Mouse (Mus musculus): ENCODE data around the gene Sufu. TPM values are rescaled to one million over a fixed set of nuclear protein-coding genes. Genes with fewer than 3 reads are reported as not detected.

The Sufu gene
- polyA plus RNA-seq, 1 experiment from 2014 or later: 50.2 TPM

DNA sequence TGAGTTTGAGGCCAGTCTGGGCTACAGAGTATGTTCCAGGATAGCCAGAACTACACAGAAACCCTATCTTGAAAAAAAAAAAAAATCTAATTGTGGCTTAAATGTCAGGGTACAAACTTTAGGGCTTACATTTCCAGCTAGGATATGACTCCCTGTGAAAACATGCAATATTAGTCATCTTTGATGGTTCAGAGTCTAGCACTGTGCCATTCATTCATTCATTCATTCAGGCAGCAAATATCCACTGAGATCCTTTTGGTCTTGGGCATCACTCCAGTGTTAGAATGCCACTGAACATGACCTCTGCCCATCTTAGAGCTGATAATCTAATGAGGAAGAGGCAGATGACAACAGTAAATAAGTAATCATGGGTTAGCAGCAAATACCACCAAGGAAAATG is 125.0 kb downstream of the Sufu start:
- Histone ChIP-seq H3K36me3 (peaks cover 6% of the 10 kb centered on the region), H3K4me1 (peaks cover 89% of the 10 kb centered on the region)

DNA sequence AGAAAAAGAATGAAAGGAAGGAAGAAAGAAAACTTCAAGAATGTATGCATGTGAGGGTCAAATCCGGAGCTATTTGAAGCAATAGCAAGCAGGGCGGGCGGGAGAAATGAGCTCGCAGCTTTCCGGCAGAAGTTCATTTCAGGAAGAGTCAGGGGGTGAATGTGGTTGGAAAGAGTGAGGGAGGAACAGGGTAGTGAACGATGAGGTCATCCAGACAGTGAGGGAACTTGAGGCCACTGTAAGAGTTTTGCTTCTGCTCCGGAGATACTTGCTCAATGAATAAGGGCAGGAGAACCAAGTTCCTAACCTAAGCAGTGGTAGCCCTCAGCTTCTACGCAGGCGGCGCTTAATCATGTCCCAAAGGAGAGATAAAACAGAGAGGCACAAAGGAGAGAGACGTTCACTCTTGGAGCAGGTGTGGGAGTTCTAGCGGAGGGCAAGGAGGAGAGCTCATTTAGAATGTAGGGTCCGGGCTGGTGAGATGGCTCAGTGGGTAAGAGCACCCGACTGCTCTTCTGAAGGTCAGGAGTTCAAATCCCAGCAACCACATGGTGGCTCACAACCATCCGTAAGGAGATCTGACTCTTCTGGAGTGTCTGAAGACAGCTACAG is 125.8 kb downstream of the Sufu start:
- Histone ChIP-seq H3K4me1 (peaks cover 89% of the 10 kb centered on the region), H3K27ac (replicated peaks) (peak overlapping the region; percentile 95), H3K9me3 (replicated peaks) (no peaks in the 10 kb centered on the region), H3K27me3 (ENCODE audit: low read depth, poor library complexity, severe bottlenecking) (no peaks in the 10 kb centered on the region), H3K4me3 (no peak overlapping the region), H3K36me3 (no peaks in the 10 kb centered on the region)
- no peak for DNase-seq (ENCODE audit: low spot score)
- WGBS: 51% methylated on average over 15 of the region's 15 CpGs

More for the DNA sequence above, 125.0 kb downstream of the Sufu start:
- Histone ChIP-seq H3K4me3 (no peak overlapping the region), H3K27ac (replicated peaks) (0 out of 2 replicates have a peak overlapping the region, but pooled peaks have one; percentile 95), H3K9me3 (replicated peaks) (no peaks in the 10 kb centered on the region), H3K27me3 (ENCODE audit: low read depth, poor library complexity, severe bottlenecking) (no peaks in the 10 kb centered on the region)
- DNase-seq (ENCODE audit: low spot score): no peak

DNA sequence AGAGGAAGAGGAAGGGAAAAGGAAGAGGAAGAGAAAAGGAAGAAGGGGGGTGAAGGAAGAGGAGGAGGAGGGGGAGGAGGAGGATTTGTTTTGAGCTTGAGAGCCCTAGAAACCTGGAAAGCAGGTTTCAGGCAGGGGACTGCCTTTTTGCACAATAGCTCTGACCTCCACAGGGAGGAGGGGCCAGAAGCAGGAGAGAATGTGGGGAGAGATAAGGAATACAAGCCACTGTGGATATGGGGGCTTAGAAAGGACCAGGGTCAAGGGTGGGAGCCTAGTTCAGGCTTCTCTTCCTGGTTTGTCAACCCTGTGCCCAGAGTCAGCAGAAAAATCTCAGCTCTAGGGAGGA is 126.4 kb downstream of the Sufu start:
- no peaks in the 10 kb centered on the region for H3K36me3 ChIP-seq
- no peaks in the 10 kb centered on the region for H3K9me3 ChIP-seq (replicated peaks)
- no peaks in the 10 kb centered on the region for H3K27me3 ChIP-seq (ENCODE audit: low read depth, poor library complexity, severe bottlenecking)
- peak overlapping the region; percentile 47 for H3K4me3 ChIP-seq
- peaks cover 89% of the 10 kb centered on the region for H3K4me1 ChIP-seq
- peak overlapping the region; percentile 95 for H3K27ac ChIP-seq (replicated peaks)
- no peak for DNase-seq (ENCODE audit: low spot score)

DNA sequence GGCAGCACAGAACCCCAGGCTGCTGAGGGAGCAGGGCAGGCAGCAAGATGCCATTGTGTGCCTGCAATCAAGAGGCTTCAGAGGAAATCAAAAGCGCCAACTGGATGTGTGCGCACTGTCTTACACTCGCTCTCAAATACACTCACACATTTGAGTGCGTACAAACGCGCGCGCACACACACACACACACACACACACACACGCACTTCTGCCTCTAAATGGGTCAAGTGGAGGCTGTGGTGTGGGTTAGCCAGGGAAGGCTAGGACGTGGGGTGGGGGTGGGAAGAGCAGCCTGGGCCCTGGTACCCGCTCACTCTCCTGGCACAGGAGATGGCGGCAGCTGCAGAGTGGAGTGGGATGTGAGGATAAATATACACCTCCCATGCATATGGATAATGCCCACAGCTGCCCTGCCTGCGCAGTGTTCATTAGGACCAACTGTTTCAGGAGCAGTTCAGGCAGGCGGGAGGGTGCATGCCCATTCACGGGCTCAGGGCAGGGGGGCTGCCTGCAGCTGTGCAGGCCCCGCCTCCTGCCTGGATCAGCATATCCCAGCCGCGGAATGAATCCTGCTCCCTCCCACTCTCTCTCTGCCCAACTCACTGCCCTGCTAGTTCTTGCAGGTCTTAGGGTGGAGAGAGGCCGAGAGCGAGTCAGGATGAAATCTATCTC is 126.9 kb downstream of the Sufu start:
- 2% methylated on average over 20 of the region's 20 CpGs for WGBS
- Histone ChIP-seq H3K4me1 (peaks cover 89% of the 10 kb centered on the region), H3K4me3 (peak overlapping the region; percentile 47), H3K36me3 (no peaks in the 10 kb centered on the region), H3K27me3 (ENCODE audit: low read depth, poor library complexity, severe bottlenecking) (no peaks in the 10 kb centered on the region), H3K27ac (replicated peaks) (peak overlapping the region; percentile 95), H3K9me3 (replicated peaks) (no peaks in the 10 kb centered on the region)
- DNase-seq (ENCODE audit: low spot score): peak; percentile 79

DNA sequence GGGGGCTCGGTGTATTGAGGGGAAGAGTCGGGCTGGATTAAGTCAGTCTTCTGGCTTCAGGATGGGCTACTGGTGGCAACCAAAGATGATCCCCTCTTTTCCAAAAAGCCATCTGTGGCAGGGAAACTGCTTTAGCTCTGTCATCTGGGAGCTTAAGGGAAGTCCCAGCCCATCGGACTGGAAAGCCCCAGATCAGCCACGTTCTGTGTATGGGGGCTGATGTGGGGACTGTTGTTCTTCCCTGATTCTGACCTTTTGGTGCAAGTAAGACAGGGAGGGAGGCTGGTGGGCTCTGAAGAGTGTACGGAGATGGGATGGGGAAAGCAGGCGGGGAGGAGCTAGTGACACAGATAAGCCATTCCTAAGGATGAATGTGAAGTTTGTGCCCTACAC is 127.5 kb downstream of the Sufu start:
- no peaks in the 10 kb centered on the region for H3K27me3 ChIP-seq (ENCODE audit: low read depth, poor library complexity, severe bottlenecking)
- peak overlapping the region; percentile 47 for H3K4me3 ChIP-seq
- H3K36me3 ChIP-seq: no peaks in the 10 kb centered on the region
- DNase-seq (ENCODE audit: low spot score): no peak
- no peaks in the 10 kb centered on the region for H3K9me3 ChIP-seq (replicated peaks)
- H3K27ac ChIP-seq (replicated peaks): peak overlapping the region; percentile 95
- H3K4me1 ChIP-seq: peaks cover 89% of the 10 kb centered on the region
- WGBS: 5% methylated on average over 6 of the region's 6 CpGs

DNA sequence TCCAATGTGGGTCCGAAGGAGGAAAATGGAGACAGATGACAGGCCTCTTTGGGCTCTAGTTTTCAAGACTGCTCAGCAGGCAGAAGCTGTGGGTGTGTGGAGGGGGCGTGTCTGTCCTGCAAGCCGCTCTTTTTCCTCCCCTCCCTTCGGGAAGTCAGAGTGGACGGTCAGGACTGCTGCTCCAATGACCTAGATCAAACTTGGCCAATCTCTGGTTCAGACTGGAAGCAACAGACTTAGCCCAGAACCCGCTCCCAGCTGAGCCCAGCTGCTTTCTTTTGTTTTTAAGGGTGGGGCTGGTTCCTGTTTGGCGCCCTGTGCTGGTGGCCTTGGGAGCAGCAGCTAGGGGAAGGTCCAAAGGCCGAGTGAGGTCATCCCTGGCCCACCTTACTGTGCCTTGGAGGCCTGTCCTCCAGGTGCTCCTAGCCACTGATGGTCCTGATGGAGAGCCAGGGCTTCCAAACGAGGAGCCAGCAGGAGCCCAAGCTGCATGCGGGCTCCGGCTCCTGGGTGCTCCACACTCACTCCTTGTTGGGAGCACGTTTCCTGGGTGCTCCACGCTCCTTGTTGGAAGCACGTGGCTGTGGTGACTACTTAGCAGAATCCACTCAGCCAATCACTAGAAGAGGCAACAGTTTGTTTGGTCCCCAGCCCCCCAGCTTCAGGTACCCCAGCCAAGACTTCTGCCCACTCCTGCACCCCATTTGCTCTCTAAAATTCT is 128.1 kb downstream of the Sufu start:
- DNase-seq (ENCODE audit: low spot score): peak; percentile 59
- H3K4me3 ChIP-seq: peak overlapping the region; percentile 47
- no peaks in the 10 kb centered on the region for H3K36me3 ChIP-seq
- peak overlapping the region; percentile 95 for H3K27ac ChIP-seq (replicated peaks)
- H3K4me1 ChIP-seq: peaks cover 89% of the 10 kb centered on the region
- 23% methylated on average over 14 of the region's 14 CpGs for WGBS
- H3K9me3 ChIP-seq (replicated peaks): no peaks in the 10 kb centered on the region
- H3K27me3 ChIP-seq (ENCODE audit: low read depth, poor library complexity, severe bottlenecking): no peaks in the 10 kb centered on the region

DNA sequence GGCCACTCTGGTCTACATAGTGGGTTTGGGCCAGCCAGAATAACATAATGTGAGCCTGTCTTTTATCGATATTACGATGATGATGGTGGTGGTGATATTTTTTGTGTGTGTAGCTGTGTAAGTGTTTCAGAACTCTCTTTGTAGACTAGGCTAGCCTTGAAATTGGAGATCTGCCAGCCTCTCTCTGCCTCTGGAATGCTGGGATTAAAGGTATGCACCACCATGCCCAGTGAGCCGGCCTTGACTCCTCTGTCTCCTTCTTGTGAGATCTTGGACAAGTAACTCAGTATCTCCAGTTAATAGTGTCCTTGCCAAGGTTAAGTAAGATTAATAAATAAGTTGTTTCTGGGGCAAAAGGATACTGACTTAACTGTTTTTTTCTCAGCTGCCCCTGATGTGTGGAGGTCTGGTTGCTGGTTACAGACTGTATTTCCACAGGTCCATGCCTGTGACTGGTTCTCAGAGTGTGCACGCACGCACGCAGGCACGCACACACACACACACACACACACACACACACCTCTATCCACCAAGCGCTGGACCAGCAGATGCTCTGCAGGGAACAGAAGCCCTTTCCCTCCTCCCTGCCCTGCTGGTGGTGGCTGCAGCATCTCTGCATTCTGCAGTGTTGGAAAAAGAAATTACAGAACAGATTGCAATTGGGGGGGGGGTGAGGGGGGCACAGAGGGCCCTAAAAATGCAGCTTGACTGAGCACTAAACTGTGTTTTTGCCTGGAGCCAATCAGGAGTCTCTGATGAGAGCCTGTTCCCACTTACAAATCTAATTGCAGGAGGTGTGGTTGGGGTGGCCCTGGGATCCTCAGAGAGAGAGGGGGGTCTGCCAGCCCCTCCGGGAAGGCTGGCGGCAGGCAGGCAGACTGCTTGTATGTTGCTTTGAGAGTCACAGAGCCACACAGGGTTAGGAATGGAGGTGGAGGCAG is 129.3 kb downstream of the Sufu start:
- DNase-seq (ENCODE audit: low spot score): no peak
- 51% methylated on average over 10 of the region's 10 CpGs for WGBS
- Histone ChIP-seq H3K36me3 (no peaks in the 10 kb centered on the region), H3K4me3 (no peak overlapping the region), H3K9me3 (replicated peaks) (no peaks in the 10 kb centered on the region), H3K4me1 (peaks cover 95% of the 10 kb centered on the region), H3K27me3 (ENCODE audit: low read depth, poor library complexity, severe bottlenecking) (no peaks in the 10 kb centered on the region), H3K27ac (replicated peaks) (peak overlapping the region; percentile 95)

DNA sequence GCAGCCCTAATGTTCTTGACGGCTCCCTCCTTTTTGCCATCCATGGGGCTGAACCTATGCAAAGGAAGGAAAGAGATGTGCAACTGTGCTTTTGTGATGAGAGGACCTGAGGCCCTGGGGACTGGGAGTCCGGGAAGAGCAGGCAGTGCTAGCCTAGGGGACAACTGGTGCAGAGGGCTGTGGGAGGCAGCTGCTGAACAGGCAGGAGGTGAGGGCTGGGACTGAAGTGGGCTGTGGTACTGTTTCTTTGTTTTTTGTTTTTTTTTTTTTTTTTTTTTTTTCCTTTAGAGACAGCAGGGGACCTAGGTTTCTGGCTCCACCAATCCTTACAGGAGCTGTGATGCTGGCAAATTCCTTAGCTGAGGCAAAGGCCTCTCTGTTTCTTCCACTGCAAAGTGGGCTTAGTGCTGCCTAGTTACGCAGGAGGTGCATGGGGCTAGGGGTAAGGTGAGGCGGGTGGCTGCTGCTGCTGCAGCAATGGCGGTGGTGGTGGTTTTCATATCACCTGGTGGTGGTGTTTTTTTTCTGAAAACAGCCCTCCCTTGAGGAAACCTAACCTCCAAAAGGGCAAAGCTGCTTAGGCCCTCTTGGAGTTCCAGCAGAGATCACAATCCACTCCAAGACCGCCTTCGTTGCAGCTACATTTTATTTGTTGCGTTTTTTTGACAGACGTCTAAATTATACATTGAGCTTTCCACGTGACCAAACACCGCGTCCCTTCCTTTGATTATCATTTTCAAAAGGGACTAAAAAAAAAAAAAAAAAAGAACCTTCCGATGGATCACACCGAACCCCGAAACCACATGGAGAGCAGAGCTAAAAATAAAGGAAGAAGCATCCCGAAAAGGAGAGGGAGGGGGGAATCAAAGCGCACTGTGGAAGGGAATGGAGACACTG is 131.2 kb downstream of the Sufu start:
- DNase-seq (ENCODE audit: low spot score): no peak
- Histone ChIP-seq H3K27me3 (ENCODE audit: low read depth, poor library complexity, severe bottlenecking) (no peaks in the 10 kb centered on the region), H3K36me3 (no peaks in the 10 kb centered on the region), H3K27ac (replicated peaks) (peak overlapping the region; percentile 95), H3K4me3 (peak overlapping the region; percentile 49), H3K9me3 (replicated peaks) (no peaks in the 10 kb centered on the region), H3K4me1 (peaks cover 100% of the 10 kb centered on the region)
- 5% methylated on average over 17 of the region's 17 CpGs for WGBS

DNA sequence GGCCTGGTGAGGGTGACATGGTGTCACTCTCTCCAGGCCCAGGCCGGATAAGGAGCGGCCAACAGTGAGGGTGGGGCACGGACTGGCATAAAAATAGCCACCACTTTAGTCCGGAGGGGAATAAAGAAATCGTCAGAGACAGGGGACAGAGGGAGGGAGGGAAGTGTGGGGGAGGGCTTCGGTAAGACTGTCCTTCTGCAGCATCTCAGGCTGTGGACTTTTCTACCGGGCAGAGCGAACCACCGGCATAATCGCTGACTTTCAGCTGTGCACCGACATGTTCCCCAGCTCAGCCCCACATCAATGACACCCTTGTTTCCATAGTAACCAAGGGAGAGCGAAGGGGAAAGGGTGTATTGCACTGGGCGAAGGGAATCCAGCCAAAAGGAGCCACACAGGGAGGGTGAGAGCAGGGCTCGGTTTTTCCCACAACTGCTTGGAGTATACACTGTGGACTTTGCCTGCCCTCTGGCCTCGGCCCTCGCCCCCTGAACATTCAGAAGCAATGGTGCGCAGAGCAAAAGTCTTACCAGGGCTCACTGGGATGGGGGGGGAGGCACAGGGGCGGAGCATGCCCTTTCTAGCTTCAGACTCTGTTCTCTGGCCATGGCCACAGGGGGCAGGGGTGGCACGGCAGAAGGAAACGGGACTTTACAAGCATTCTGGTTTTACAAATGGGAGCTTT is 132.0 kb downstream of the Sufu start:
- DNase-seq (ENCODE audit: low spot score): peak; percentile 88
- under 1% methylated on average over 20 of the region's 20 CpGs for WGBS
- no peaks in the 10 kb centered on the region for H3K36me3 ChIP-seq
- H3K9me3 ChIP-seq (replicated peaks): no peaks in the 10 kb centered on the region
- H3K4me1 ChIP-seq: peaks cover 100% of the 10 kb centered on the region
- peak overlapping the region; percentile 95 for H3K27ac ChIP-seq (replicated peaks)
- peak overlapping the region; percentile 49 for H3K4me3 ChIP-seq
- no peaks in the 10 kb centered on the region for H3K27me3 ChIP-seq (ENCODE audit: low read depth, poor library complexity, severe bottlenecking)

DNA sequence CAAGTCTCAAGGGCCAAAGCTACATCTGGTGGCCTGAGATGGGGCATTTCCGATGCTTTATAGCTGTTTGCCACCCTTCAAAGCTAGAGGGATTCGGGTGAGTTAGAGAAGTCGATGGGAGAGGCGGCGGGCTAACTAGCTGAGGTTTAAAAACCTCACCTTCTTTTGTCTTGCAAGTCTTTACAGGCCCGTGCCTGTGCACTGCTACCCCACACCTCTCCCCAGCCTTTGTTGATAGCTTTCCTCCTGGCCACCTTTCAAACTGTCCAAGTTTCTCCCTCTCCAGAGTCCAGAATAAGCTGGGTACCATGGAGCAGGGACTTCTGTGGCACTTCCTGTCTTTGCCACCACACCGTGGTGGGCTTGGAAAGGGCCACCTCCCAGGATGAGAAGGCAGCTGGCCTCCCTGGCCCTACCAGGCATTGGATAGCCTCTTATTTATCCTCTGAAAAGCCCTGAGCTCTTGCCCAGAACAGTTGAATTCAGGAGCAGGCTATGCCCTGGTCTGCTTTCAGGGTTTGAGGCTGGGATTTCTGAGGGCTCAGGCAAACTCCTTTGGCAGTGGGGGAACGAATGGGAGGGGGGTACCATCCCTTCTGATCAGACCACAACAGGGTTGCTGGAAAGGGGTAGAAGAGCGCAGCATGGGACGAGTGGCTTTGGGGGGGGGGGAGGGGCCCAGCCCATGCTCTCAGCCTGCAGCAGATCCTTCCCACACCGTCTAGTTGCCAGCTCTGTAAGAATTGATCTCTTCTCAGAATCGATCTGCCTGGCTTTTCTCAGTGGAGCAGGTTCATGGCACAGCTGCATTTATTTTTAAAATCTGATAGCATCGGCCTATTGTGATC is 133.1 kb downstream of the Sufu start:
- WGBS: under 1% methylated on average over 13 of the region's 13 CpGs
- H3K27me3 ChIP-seq (ENCODE audit: low read depth, poor library complexity, severe bottlenecking): no peaks in the 10 kb centered on the region
- peaks cover 100% of the 10 kb centered on the region for H3K4me1 ChIP-seq
- peak overlapping the region; percentile 95 for H3K27ac ChIP-seq (replicated peaks)
- DNase-seq (ENCODE audit: low spot score): peak; percentile 61
- H3K4me3 ChIP-seq: peak overlapping the region; percentile 49
- 0 out of 2 replicates have a peak, but pooled peaks cover 4% of the 10 kb centered on the region for H3K36me3 ChIP-seq
- H3K9me3 ChIP-seq (replicated peaks): no peaks in the 10 kb centered on the region

All from midbrain, embryonic 10.5 days (tissue).